Mouse (Mus musculus): ENCODE results near the gene Cacna1c.

DNA sequence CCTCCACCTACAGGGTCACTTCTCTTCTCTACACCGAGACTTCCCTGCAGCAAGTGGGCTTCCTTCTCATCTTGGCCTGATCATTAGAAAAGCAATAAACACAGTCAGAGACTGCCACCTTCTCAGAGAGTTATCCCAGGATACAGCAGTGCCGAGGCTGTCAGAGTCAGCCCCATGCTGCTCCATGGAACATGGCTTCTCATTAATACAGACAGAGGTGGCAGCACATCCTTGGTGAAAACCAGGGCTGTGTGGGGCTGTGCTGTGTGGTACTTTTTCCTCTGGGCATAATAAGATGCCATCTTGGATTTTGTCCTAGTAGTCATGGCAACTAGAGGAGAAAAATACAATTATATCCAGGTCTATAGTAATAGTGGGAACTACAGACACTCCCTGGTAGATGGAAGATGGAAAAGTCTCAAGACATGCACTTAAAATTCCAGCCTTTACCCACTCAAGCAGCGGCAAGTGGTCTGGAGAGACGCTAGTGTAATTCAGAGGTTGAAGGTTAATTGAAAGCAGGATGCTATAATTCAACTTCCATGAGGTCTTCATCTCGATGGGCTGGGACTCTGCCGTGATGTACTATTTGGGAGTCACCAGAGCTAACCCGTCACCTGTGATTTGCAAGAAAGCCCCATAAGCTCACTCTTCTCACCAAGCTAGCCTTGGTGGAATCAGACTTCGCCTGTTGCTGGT, 264.1 kb downstream of the Cacna1c start:
- TF ChIP-seq MAFK (IDR thresholded peaks at IDR 0.05; ENCODE audit: insufficient read depth, low read depth, low read length) (no peak), ZNF384 (IDR thresholded peaks at IDR 0.05; ENCODE audit: low read depth, low read length) (no peak), ZC3H11A (IDR thresholded peaks at IDR 0.05; ENCODE audit: borderline replicate concordance, low read depth, low read length) (no peak)
